Mouse (Mus musculus) forebrain, embryonic 13.5 days (tissue): ENCODE measurements around the gene Asic2. TPM values are rescaled to one million over a fixed set of nuclear protein-coding genes. Genes with fewer than 3 reads are reported as not detected.

ENCODE experiments used
- ATAC-seq: fragments of 200-750 bp; cut with Nextera tagmentation; 2 replicates; pipeline ENCODE4 v1.8.0; 2017
- H3K27ac ChIP-seq: fragments of 300-500 bp; sonication (generic); 2 replicates; pipeline ENCODE4 v1.5.1; 2015; ENCODE audit warnings: inconsistent platforms, mild to moderate bottlenecking, moderate library complexity
- H3K27me3 ChIP-seq: fragments of 300-500 bp; sonication (generic); 2 replicates; pipeline ENCODE4 v1.6.1; 2015; ENCODE audit warnings: mild to moderate bottlenecking, inconsistent platforms
- H3K36me3 ChIP-seq: fragments of 300-500 bp; sonication (generic); 2 replicates; pipeline ENCODE4 v1.6.1; 2015; ENCODE audit warnings: mild to moderate bottlenecking, inconsistent platforms; ENCODE audit not compliant: poor library complexity, severe bottlenecking
- H3K4me1 ChIP-seq: fragments of 300-500 bp; sonication (generic); 2 replicates; pipeline ENCODE4 v1.6.1; 2015; ENCODE audit warnings: inconsistent platforms
- H3K4me2 ChIP-seq: fragments of 300-500 bp; sonication (generic); 2 replicates; pipeline ENCODE4 v1.6.1; 2015; ENCODE audit warnings: inconsistent platforms, mild to moderate bottlenecking, moderate library complexity
- H3K4me3 ChIP-seq: fragments of 300-500 bp; sonication (generic); 2 replicates; pipeline ENCODE4 v1.5.1; 2015; ENCODE audit warnings: mild to moderate bottlenecking, inconsistent platforms
- H3K9ac ChIP-seq: fragments of 300-500 bp; sonication (generic); 2 replicates; pipeline ENCODE4 v1.6.1; 2015; ENCODE audit warnings: mild to moderate bottlenecking, inconsistent platforms
- H3K9me3 ChIP-seq: fragments of 300-500 bp; sonication (generic); replicated peaks from 2 replicates; pipeline ENCODE4 v1.6.1; 2016; ENCODE audit warnings: inconsistent platforms
- WGBS: fragments of 180-500 bp; shearing (Covaris S2); methylation state at CpG from one replicate; pipeline ENCODE4 v1.1.7; 2015; 5-methylcytosine and 5-hydroxymethylcytosine counted together
- polyA plus RNA-seq: library from polyadenylated mRNA; unstranded; fragments of >200 nt; fragmentation: Nextera tagmentation; extraction: Ambion mirVana; gene quantifications from 2 replicates; pipeline ENCODE4 v1.2.1, GENCODE M21; 2015

Asic2 gene
- polyA plus RNA-seq, 1 experiment from 2014 or later = 2.3 TPM

DNA sequence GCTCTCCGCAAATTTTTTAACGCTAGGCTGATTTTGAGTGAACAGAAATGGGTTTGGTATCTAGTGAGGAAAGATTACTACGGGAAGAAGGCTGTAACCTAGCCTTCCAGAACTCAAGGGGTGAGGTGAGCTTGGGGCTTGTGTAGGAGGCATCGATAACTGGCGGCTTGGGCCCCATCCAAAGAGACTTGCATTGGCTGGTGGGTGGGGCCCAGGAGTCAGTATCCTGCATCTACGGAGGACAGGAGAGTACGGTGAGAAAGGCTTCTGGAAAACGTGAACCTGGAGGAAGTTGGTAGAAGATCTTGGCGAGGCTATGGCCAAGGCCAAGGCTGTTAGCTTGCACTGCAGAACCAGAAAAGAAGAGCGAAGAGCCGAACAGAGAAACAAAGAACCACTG lies 1113.8 kb downstream of the Asic2 start:
- Histone ChIP-seq H3K4me3 (no peak overlapping the region), H3K27me3 (0 out of 2 replicates have a peak, but pooled peaks cover 6% of the 10 kb centered on the region), H3K27ac (no peak overlapping the region), H3K4me2 (no peak overlapping the region), H3K36me3 (no peaks in the 10 kb centered on the region), H3K4me1 (peaks cover 9% of the 10 kb centered on the region), H3K9ac (no peak overlapping the region), H3K9me3 (no peaks in the 10 kb centered on the region)
- 90% methylated on average over 11 of the region's 11 CpGs for WGBS
- no peak for ATAC-seq

- H3K4me1 ChIP-seq = peaks cover 9% of the 10 kb centered on the region
- 0 out of 2 replicates have a peak, but pooled peaks cover 6% of the 10 kb centered on the region for H3K27me3 ChIP-seq
- no peak overlapping the region for H3K9ac ChIP-seq
- H3K36me3 ChIP-seq = no peaks in the 10 kb centered on the region
- H3K4me3 ChIP-seq = no peak overlapping the region
- no peak for ATAC-seq
- 35% methylated on average over 3 of the region's 3 CpGs for WGBS
- no peaks in the 10 kb centered on the region for H3K9me3 ChIP-seq
- H3K27ac ChIP-seq = no peak overlapping the region
- no peak overlapping the region for H3K4me2 ChIP-seq
Observed at GRCm38 (mm10) chr11:80853014-80853413, 1115.2 kb downstream of the Asic2 start.

GRCm38 (mm10) chr11:80851859-80852258 lies 1116.4 kb downstream of the Asic2 start:
- no peak for ATAC-seq
- peaks cover 13% of the 10 kb centered on the region for H3K27me3 ChIP-seq
- H3K36me3 ChIP-seq = no peaks in the 10 kb centered on the region
- no peak overlapping the region for H3K9ac ChIP-seq
- peaks cover 9% of the 10 kb centered on the region for H3K4me1 ChIP-seq
- WGBS = 48% methylated on average over 5 of the region's 5 CpGs
- H3K27ac ChIP-seq = no peak overlapping the region
- no peak overlapping the region for H3K4me2 ChIP-seq
- H3K4me3 ChIP-seq = no peak overlapping the region
- H3K9me3 ChIP-seq = no peaks in the 10 kb centered on the region

- no peak for ATAC-seq
- 61% methylated on average over 5 of the region's 5 CpGs for WGBS
- H3K4me1 ChIP-seq = peaks cover 6% of the 10 kb centered on the region
- H3K4me3 ChIP-seq = no peak overlapping the region
- H3K4me2 ChIP-seq = no peak overlapping the region
- no peak overlapping the region for H3K9ac ChIP-seq
- no peak overlapping the region for H3K27ac ChIP-seq
- H3K36me3 ChIP-seq = no peaks in the 10 kb centered on the region
- H3K9me3 ChIP-seq = no peaks in the 10 kb centered on the region
- H3K27me3 ChIP-seq = peaks cover 23% of the 10 kb centered on the region
Observed at GRCm38 (mm10) chr11:80848131-80848530, 1120.1 kb downstream of the Asic2 start.

DNA sequence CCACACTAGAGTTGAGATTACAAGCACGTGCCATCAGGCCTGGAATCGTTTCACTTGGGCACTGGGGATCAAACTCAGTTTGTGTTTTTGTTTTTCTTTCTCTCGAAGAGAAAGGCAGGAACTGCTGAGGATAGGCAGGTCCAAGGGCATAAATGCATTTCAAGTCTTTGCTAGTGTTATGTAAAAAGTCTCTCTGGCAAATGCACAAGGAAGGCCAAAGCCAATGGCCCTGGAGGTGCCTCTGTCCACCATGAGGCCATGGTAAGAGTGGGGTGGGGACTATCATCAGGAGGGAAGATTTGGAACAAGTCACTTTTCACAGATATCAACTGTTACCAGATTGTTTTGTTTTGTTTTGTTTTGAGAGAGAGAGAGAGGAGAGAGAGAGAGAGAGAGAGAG lies 1122.1 kb downstream of the Asic2 start:
- H3K36me3 ChIP-seq = no peaks in the 10 kb centered on the region
- peaks cover 33% of the 10 kb centered on the region for H3K27me3 ChIP-seq
- no peak overlapping the region for H3K27ac ChIP-seq
- no peak overlapping the region for H3K4me3 ChIP-seq
- H3K9ac ChIP-seq = no peak overlapping the region
- no peak overlapping the region for H3K4me2 ChIP-seq
- 59% methylated on average over 3 of the region's 3 CpGs for WGBS
- no peaks in the 10 kb centered on the region for H3K4me1 ChIP-seq
- ATAC-seq = no peak
- no peaks in the 10 kb centered on the region for H3K9me3 ChIP-seq

DNA sequence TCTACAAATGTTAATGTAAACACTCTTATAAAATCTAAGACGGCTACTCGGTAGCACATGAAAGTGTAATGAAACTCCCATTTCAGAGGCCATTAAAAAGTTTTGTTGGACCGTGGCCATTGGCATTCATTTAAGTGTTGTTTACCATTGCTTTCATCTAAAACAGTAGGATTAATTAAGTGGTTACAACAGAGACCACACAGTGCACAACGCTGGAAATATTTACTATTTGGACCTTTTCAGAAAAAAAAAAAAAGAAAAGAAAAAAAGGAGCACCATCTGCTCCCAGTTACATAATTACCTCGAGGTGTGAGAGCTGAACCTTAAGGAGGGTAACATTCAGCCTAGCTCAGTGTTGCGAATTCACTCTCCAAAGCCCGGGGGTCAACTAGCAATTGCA lies 1122.8 kb downstream of the Asic2 start:
- WGBS = 37% methylated on average over 7 of the region's 7 CpGs
- no peak for ATAC-seq

GRCm38 (mm10) chr11:80843435-80843834 lies 1124.8 kb downstream of the Asic2 start:
- Histone ChIP-seq H3K9me3 (no peaks in the 10 kb centered on the region), H3K36me3 (no peaks in the 10 kb centered on the region), H3K9ac (no peak overlapping the region), H3K27ac (no peak overlapping the region), H3K4me3 (no peak overlapping the region), H3K27me3 (peaks cover 27% of the 10 kb centered on the region), H3K4me1 (no peaks in the 10 kb centered on the region), H3K4me2 (no peak overlapping the region)
- WGBS = 88% methylated on average over 2 of the region's 2 CpGs
- ATAC-seq = no peak

More for the DNA sequence above, 1122.8 kb downstream of the Asic2 start:
- no peak overlapping the region for H3K4me2 ChIP-seq
- H3K9ac ChIP-seq = no peak overlapping the region
- H3K4me1 ChIP-seq = no peaks in the 10 kb centered on the region
- no peaks in the 10 kb centered on the region for H3K36me3 ChIP-seq
- H3K27me3 ChIP-seq = peaks cover 27% of the 10 kb centered on the region
- no peaks in the 10 kb centered on the region for H3K9me3 ChIP-seq
- H3K4me3 ChIP-seq = no peak overlapping the region
- H3K27ac ChIP-seq = no peak overlapping the region

DNA sequence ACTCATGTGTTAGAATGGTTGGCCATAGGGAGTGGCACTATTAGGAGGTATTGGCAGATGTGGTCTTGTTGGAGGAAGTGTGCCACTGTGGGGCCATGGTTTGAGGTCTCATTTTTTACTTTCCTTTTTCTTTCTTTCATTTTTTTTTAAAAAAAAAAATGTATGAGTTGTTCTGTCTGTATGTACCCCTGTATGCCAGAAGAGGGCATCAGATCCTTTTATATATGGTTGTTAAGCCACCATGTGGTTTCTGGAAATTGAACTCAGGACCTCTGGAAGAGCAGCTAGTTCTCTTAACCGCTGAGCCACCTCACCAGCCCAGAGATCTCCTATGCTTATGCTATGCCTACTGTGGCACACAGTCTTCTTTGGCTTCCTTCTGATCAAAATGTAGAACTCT lies 1129.5 kb downstream of the Asic2 start:
- Histone ChIP-seq H3K9me3 (no peaks in the 10 kb centered on the region), H3K9ac (no peak overlapping the region), H3K36me3 (no peaks in the 10 kb centered on the region), H3K27me3 (peaks cover 15% of the 10 kb centered on the region; the same call in 1 of the 2 replicates), H3K27ac (no peak overlapping the region), H3K4me3 (no peak overlapping the region), H3K4me1 (no peaks in the 10 kb centered on the region), H3K4me2 (no peak overlapping the region)
- no peak for ATAC-seq
- WGBS = 67% methylated on average over 1 of the region's 1 CpGs

- ATAC-seq = no peak
- Histone ChIP-seq H3K4me1 (peaks cover 4% of the 10 kb centered on the region; the same call in 1 of the 2 replicates), H3K27ac (no peak overlapping the region), H3K4me3 (no peak overlapping the region), H3K9me3 (no peaks in the 10 kb centered on the region), H3K9ac (no peak overlapping the region), H3K36me3 (no peaks in the 10 kb centered on the region), H3K27me3 (no peaks in the 10 kb centered on the region), H3K4me2 (no peak overlapping the region)
- 77% methylated on average over 4 of the region's 4 CpGs for WGBS
Observed at GRCm38 (mm10) chr11:80835841-80836240, 1132.4 kb downstream of the Asic2 start.

- no peak overlapping the region for H3K27ac ChIP-seq
- 92% methylated on average over 2 of the region's 2 CpGs for WGBS
- H3K36me3 ChIP-seq = no peaks in the 10 kb centered on the region
- peaks cover 4% of the 10 kb centered on the region; the same call in 1 of the 2 replicates for H3K4me1 ChIP-seq
- H3K9ac ChIP-seq = no peak overlapping the region
- no peak overlapping the region for H3K4me3 ChIP-seq
- no peaks in the 10 kb centered on the region for H3K27me3 ChIP-seq
- H3K9me3 ChIP-seq = no peaks in the 10 kb centered on the region
- no peak for ATAC-seq
- no peak overlapping the region for H3K4me2 ChIP-seq
Observed at GRCm38 (mm10) chr11:80835395-80835794, 1132.9 kb downstream of the Asic2 start.

Other genes with a start within 250 kb of the Asic2 start
- gene 5530401A14Rik, start 107.8 kb downstream of the Asic2 start, polyA plus RNA-seq = 0.25 and 0.37 TPM in 2 replicates
- 0.72 and 0.76 TPM in 2 replicates for gene Ccl2, start 67.1 kb upstream of the Asic2 start, polyA plus RNA-seq
- not detected in 2 replicates for gene Gm17268, start 70.1 kb upstream of the Asic2 start, polyA plus RNA-seq
- not detected in 2 replicates for gene Ccl7, start 77.3 kb upstream of the Asic2 start, polyA plus RNA-seq
- not detected in 2 replicates for gene Ccl11, start 89.4 kb upstream of the Asic2 start, polyA plus RNA-seq
- gene Ccl12, start 133.4 kb upstream of the Asic2 start, polyA plus RNA-seq = 0.37 and 0.57 TPM in 2 replicates
- gene Ccl8, start 146.7 kb upstream of the Asic2 start, polyA plus RNA-seq = not detected in 2 replicates